Mouse (Mus musculus): ENCODE results near the gene Taok3.

Gene Taok3

DNA sequence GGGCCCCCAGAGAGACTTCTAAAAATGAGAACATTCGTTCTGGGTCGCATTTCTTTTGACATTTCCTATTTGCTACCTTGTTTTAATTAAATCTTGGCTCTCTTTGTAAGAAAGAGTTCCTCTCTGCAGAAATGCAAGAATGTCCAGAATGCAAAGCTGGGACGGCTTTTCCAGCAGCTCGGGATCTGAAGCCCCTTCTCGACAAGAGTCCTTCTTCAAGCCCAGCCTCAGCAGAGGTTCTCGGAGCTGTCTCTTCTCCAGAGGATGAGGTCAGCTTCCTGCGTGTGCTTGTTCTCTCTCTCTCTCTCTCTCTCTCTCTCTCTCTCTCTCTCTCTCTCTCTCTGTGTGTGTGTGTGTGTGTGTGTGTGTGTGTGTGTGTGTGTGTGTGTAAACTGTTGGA lies 2.2 kb upstream of the Taok3 start:
- DNase-seq (ENCODE audit: low read depth, low spot score) = no peak

DNA sequence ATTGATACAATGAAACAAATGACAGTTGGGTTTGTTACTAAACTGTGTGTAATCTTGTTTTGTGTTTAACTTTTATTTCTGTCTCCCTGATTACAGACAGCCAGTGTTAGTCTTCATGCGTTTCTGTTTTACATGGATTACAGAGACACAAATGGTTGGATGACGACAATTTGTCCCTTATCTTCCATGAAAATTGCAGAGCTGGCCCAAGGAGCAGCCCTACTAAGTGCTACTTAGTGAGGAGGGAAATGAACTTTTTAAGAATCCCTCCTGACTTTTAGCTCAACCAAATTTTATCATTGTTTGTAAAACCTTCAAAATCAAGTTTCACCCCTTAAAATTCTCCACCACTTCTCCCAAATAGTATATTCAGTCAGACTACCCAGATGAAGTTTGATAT lies 1.7 kb upstream of the Taok3 start:
- DNase-seq (ENCODE audit: low read depth, low spot score) = no peak

DNA sequence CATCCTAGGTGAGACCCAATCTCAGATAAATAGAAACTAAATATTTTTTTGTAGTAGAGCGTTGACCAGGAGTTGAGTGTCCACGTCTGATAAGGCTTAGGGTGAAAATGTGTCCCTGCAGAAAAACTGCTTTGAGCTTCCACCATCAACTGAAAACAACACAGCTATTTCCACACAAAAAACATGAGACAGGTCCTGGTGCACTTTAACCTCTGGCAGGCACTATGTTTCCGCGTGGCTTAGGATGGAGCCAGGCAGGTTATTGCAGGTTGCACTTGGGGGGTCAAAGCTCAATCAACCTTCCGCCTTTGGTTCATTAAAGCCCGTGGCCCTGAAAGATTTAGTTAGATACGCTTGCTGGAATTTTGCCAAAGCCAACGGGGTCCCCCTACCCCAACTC lies 1.1 kb upstream of the Taok3 start:
- no peak for DNase-seq (ENCODE audit: low read depth, low spot score)

DNA sequence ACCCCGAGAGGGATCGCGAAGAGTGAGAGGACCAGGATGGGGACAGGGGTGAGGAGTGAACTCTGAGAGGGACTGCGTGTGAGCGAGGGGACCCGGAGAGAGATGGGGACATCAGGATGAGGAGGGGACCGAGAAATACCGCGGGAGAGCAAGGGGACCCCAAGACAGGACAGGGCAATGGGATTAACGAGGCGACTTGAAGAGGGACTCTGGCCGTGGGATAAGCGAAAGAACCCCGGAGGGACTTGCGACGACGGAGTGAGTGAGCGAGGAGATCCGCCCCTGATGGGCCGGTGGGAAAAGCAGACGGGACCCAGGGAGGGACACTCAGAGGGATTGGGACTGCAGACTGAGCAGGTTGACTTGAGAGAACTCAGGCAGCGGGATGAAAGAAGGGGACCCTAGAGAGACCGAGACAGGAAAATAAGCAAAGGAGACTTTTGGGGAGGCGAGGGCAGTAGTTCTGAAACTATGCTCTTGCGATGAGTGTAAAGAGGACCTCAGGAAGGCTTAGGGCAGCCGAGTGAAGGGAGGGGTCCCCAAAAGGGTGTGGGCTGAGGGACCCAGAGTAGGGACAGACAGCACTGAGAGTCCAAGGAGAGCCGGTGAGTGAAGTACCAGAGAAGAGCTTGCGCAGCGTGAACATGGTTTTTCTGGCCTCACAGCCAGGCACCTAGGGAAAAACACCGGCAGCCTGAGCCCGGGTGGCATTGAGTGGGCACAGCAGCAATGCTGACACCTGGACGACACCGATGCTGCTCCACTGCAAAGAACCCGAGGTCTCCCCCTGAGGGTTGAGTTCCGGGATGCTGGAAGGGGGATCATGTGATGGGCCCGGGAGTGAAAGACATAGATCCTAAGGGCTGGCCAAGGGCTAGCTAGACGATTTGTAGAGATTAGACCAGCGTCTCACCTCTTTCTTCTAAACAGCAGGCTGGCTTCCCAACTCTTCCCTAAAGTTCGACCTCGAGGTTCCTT lies 849 bp downstream of the Taok3 start:
- no peak for DNase-seq (ENCODE audit: low read depth, low spot score)

DNA sequence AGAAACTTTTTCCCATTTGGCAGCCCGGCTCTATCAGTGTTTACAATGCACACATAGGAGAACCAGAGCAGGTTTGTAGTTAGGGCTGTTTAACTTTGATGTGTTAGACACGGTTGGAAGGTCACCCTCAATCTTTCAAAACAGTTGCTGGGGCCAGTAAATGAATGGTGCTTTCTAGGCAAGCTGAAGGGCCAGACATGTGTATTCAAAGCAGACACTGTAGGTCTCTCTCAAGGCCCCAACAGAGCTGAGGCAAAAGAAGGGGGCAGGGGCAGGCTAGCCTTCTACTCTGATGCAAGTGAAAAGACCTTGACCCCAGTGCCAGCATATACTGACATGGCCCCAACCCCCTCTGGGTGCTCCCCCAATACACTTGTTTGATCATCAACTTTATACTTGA lies 1.7 kb downstream of the Taok3 start:
- no peak for DNase-seq (ENCODE audit: low read depth, low spot score)

DNA sequence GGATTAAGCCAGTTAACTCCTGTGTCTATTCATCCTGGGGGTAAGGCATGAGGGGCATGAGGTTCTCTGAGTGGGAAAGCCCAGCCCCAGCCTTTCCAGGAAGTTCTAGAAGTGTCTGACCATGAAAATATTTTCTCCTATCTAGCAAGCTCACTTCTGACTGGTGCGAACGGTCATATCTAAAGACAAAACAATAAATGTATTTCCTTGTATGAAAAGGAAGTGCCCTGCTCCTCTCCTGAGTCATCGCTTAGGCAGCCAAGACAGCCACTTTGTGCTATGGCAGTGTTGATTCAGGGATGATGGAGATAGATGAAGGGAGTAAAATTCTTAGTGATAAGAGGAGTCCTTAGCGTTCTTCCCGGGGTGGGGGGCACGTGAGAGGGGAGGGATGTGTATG lies 3.2 kb downstream of the Taok3 start:
- DNase-seq (ENCODE audit: low read depth, low spot score) = no peak

DNA sequence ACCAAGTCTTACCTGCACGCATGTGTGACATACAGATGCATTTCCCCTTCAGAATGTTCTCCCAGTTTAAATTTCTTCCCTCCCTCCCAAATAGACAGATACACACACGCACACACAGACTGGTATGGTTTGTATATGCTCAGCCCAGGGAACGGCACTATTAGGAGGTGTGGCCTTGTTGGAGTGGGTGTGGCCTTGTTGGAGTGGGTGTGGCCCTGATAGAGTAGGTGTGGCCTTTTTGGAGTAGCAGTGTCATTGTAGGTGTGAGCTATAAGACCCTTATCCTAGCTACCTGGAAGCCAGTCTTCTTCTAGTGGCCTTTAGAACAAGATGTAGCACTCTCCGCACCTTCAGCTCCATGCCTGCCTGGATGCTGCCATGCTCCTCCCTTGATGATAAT lies 3.9 kb downstream of the Taok3 start:
- no peak for DNase-seq (ENCODE audit: low read depth, low spot score)

DNA sequence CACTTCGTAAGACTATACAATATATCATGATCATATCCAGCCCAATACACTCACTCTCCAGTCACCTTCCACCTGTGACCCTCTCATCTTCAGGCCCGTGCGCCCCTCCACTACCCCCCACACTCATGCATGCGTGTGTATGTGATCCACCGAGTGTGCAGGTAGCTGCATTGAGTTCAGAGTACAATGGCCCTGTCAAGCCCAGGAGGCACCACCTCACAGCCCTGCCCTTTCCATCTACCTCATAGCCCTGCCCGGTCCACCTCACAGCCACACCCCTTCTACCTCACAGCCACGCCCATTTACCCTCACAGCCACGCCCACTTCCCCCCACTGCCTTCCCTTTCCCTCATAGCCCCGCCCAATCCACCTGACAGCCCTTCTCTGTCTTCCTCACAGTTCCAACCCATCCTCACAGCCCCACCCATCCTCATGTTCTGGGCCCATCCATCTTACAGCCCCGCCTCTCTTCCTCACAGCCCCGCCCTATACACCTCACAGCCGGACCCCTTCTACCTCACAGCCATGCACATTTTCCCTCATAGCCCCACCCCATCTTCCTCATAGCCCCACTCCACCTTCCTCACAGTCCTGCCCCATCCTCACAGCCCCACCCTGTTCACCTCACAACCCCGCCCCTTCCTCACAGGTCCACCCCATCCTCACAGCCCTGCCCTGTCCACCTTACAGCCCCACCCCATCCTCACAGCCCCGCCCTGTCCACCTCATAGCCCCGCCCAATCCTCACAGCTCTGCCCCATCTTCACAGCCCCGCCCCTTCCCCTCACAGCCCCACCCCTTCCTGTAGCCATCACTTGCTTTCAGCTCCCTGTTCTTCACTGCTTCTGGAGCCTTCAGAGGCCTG lies 5.8 kb downstream of the Taok3 start:
- no peak for DNase-seq (ENCODE audit: low read depth, low spot score)

DNA sequence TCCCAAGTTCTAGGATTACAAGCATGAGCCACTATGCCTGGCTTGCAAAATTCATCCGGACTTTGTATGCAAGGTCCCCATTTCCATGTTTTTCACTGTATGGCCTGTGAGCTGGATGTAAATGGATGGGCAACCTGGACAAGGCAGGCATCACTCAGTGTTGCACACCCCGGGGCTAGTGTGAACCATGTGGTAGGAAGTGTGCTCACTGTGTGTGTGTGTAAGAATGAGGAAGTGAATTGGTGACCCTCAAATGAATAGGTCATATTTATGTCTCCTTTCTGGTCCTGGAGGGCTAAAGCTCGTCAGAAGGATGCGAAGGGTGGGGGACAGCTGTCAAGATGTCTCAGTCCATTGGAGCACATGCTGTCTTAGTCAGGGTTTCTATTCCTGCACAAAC lies 7.1 kb downstream of the Taok3 start:
- no peak for DNase-seq (ENCODE audit: low read depth, low spot score)

DNA sequence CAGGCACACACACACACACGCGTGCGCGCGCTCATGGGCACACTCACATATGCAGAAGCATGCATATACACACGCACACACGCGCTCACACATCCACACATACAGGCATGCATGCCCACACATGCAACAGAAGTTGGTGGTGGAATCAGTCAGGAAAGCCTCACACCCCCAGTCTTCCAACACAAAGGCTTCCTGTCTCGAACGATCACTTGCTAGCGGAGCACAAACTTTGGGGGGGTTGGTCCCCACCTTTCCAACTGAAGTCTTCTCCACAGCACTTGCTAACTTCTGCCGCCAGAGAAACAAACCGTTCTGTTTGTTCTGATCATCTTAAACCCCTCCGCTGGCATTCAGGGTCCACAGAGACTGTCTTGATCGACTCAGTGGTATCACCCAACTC lies 10.8 kb downstream of the Taok3 start:
- DNase-seq (ENCODE audit: low read depth, low spot score) = no peak

DNA sequence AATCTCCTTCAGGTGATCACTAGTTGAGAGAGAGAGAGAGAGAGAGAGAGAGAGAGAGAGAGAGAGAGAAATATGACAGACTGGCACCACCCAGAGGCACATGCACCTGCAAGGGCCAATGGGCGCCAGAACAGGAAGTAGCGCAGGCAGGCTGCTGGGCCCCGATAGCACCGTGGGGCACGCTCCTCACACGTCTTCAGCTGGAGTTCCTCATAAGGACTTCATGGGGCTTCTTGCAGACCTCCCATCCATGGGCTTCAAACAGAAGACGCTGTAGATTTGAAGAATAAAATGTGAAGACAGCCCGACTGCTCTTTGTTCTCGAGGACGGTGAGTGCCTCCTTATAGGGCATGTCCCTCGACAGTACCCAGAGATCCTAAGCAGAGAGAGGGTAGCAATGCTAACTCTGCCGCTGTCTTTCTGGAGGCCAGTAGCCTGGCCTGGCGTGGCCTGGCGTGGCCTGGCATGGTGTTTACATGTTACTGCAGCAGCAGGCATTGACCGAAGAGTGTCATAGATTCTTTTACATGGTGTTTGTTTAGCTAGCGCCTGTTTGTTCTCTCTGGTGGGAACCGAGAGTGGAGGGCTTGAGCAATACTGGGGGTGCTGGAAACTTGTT lies 13.6 kb downstream of the Taok3 start:
- no peak for DNase-seq (ENCODE audit: low read depth, low spot score)

DNA sequence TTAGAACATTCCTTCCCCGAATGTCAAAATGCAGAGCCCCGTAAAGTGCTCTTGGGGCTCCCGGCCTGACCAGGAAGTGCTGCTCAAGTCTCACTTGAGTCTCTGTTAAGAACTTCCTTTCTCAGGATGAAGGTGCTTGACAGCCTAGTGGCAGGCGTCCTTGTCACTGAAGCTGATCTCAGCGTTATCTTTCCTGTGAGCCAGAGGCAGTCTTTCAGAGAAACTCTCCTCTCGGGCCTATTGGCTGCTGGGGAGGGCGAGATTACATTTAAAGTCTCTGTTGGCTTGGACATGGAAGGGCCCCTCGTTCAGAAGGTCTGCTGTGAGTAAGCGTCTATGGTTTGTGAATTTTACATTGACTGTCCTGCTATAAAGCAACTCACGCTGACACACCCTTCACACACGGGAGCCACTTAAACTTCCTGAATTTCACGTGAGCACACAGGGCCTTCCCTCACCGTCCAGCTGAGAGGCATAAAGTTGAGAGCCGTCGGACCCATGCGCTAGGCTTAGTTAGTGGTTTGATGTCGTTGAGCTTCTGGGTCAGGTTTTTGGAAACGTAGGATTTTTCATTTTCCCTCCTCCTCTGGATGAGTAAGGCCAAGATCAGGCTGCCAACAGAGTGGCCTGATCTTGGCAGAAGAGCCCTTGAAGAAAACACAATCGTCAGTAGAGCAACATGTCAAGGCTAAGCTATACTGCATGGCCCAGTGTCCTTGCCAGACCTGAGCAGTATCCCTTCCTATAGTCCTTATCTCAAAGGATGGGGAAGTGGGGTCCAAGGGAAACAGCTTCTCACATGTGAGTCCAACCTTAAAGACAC lies 14.3 kb downstream of the Taok3 start:
- no peak for DNase-seq (ENCODE audit: low read depth, low spot score)

DNA sequence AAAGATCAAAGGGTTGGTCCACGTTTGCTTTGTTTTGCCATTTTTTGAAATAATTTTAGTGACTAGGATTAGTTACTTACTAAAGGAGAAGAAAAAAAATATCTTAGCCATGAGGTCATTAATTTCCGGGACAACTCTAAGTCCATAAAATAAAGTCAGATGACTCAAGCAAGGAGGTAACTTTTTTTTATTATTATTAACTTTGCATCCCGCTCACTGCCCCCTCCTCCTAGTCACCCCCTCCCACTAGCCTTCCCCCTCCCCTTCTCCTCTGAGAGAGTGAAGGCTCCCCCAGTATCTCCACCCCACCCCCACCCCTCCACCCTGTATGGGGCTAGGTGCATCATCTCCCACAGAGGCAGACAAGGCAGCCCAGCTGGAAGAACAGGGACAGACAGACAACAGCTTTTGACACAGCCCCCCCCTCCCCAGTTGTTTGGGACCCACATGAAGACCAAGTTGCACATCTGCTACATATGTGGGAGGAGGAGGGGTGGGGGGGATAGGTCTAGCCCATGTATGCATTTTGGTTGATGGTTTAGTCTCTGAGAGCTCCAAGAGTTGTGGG lies 15.0 kb downstream of the Taok3 start:
- no peak for DNase-seq (ENCODE audit: low read depth, low spot score)

DNA sequence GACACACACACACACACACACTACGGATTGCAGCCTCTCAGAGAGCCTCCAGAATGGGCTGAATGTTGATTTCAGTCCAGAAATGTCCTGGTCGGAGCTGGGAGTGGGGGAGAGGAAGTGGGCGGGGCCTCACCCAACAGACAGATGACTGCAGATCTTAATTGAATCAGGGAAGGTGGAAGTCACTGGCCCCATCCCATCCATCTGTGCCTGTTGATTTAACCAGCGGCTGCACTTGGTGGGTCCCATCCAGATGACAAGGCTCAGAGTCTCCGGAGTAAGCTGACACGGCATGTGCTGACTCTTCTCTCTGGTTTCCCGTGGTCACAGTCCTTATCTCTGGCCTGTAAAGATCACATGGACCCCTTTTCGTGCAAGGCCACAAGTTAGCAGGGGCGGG lies 15.9 kb downstream of the Taok3 start:
- DNase-seq (ENCODE audit: low read depth, low spot score) = no peak

DNA sequence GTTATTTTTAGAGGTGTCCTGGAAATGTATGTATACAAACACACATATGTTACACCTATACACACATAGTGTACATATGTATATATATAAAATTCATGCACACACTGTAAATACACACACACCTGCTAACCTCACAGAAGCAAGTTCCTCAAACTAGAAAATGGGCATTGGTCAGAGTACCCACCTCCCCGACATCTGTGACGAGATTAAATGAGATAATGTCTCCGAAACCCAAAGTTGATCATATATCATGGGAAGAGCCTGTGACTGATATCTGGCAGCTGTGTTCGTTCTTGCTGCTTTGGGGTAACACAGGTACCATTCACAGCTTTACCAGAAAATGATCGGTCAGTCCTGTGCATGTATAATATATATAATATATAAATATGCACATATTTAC lies 16.6 kb downstream of the Taok3 start:
- no peak for DNase-seq (ENCODE audit: low read depth, low spot score)

DNA sequence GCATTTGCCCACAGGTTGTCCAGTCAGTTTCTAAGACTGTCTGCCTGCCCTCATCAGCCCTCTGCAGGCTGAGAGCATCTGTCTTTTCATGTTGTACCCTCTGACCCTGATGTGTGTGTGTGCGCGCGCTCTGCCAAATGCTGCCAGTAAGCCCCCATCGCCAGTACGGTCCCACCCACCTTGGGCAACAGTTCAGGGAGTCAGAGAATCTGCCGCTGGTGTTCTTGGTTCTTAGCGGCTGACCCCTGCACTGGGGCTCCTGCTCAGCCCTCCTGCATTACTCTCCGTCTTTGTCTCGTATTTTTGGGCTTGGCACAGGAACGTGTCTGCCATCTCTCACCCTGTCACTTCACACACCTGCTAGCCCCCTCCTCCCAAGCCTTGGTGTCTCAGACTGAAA lies 17.1 kb downstream of the Taok3 start:
- no peak for DNase-seq (ENCODE audit: low read depth, low spot score)

DNA sequence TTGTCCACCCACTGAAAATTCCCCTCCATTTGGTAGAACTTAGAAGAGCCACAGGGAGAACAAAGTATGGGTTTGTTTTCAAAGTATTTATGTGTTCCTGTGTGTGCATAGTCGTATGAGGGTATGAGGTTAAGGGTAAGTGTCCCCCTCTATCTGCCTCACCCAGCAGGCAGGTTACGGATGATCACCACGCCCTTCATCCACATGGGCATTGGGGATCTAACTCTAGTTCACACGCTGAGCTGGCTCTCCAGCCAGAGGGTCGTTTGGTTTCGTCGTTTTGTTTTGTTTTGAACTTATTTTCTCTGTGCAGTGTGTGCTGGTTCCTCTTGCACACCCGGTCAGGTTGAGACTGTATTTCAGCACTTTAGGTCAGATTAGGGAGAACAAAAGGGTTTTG lies 17.7 kb downstream of the Taok3 start:
- no peak for DNase-seq (ENCODE audit: low read depth, low spot score)

DNA sequence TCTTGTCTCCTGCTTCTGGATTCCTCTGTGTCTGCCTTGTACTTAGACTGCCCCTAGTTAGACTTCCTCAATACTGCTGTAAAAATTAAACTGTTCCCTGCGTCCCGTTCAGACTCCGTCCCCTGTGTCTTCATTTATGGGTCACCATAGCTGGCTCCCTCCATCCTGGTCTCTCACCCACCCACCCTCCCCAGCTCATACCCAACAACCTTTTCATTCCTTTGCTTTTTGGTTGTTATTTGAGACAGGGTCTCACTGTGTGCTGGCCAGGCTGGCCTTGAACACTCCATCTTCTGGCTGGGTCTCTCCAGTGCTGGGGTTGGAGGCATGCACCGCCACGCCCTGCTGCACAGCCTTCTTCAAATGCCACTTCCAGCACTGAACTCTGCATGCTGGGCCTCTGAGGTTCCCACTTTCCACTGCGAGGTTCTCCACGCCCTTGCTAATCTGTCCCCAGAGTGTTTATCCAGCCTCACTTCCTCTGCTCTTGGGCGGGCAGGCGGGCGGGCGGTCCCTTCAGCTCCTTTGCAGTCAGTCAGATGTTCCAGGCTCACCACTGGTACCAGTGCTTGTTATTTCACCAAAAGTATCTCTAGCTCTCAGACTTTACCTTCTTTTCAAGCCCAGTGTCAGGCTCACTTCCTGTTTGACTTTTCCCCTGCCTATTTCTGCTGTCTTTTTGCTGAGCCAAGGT lies 18.5 kb downstream of the Taok3 start:
- DNase-seq (ENCODE audit: low read depth, low spot score) = no peak

DNA sequence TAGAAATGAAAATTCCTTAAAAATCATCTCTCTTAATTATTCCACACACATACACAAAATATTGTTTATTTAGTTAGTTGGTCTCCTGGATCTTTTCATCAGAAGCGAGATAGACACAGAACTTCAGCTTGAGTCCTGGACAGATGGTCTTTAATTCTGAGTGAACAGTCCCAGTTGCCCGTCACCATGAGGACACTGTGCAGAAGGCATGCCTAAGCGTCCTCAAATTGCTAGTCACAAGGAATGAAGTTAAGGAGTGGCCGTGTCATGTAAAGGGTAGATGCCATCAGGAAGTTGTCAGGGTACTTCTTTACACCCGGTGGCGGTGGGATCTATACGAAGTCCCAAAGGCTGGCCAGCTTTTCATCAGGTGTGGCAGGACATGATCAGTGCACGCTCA lies 19.9 kb downstream of the Taok3 start:
- no peak for DNase-seq (ENCODE audit: low read depth, low spot score)

DNA sequence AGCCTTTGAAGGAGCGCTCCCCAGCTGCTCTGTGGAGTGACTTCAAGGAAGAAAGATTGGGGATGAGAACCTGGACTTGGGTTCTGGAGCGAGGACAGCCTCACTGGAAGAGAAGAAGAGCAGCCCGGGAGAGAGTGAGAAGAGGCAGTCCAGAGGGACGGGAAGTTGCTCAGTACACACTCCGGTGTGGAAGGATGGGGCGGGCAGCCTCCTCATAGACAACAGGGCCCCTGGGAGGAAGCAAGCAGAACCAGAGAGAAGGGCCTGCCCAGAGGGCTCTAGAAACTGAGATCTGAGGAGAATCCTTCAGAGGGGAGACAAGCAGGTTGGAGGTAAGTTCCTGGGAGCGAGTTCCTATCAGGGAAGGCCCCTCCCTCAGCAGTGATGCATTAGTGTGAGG lies 20.4 kb downstream of the Taok3 start:
- no peak for DNase-seq (ENCODE audit: low read depth, low spot score)
